Mouse (Mus musculus) forebrain, embryonic 13.5 days (tissue): ENCODE measurements around the gene Mgll. TPM values are rescaled to one million over a fixed set of nuclear protein-coding genes. Genes with fewer than 3 reads are reported as not detected.

ENCODE experiments used
- ATAC-seq: fragments of 200-750 bp; cut with Nextera tagmentation; 2 replicates; pipeline ENCODE4 v1.8.0; 2017
- H3K27ac ChIP-seq: fragments of 300-500 bp; sonication (generic); 2 replicates; pipeline ENCODE4 v1.5.1; 2015; ENCODE audit warnings: inconsistent platforms, mild to moderate bottlenecking, moderate library complexity
- H3K27me3 ChIP-seq: fragments of 300-500 bp; sonication (generic); 2 replicates; pipeline ENCODE4 v1.6.1; 2015; ENCODE audit warnings: mild to moderate bottlenecking, inconsistent platforms
- H3K36me3 ChIP-seq: fragments of 300-500 bp; sonication (generic); 2 replicates; pipeline ENCODE4 v1.6.1; 2015; ENCODE audit warnings: mild to moderate bottlenecking, inconsistent platforms; ENCODE audit not compliant: poor library complexity, severe bottlenecking
- H3K4me1 ChIP-seq: fragments of 300-500 bp; sonication (generic); 2 replicates; pipeline ENCODE4 v1.6.1; 2015; ENCODE audit warnings: inconsistent platforms
- H3K4me2 ChIP-seq: fragments of 300-500 bp; sonication (generic); 2 replicates; pipeline ENCODE4 v1.6.1; 2015; ENCODE audit warnings: inconsistent platforms, mild to moderate bottlenecking, moderate library complexity
- H3K4me3 ChIP-seq: fragments of 300-500 bp; sonication (generic); 2 replicates; pipeline ENCODE4 v1.5.1; 2015; ENCODE audit warnings: mild to moderate bottlenecking, inconsistent platforms
- H3K9ac ChIP-seq: fragments of 300-500 bp; sonication (generic); 2 replicates; pipeline ENCODE4 v1.6.1; 2015; ENCODE audit warnings: mild to moderate bottlenecking, inconsistent platforms
- H3K9me3 ChIP-seq: fragments of 300-500 bp; sonication (generic); replicated peaks from 2 replicates; pipeline ENCODE4 v1.6.1; 2016; ENCODE audit warnings: inconsistent platforms
- WGBS: fragments of 180-500 bp; shearing (Covaris S2); methylation state at CpG from one replicate; pipeline ENCODE4 v1.1.7; 2015; 5-methylcytosine and 5-hydroxymethylcytosine counted together
- polyA plus RNA-seq: library from polyadenylated mRNA; unstranded; fragments of >200 nt; fragmentation: Nextera tagmentation; extraction: Ambion mirVana; gene quantifications from 2 replicates; pipeline ENCODE4 v1.2.1, GENCODE M21; 2015

Mgll gene
- polyA plus RNA-seq, 1 experiment from 2014 or later: 11.2 TPM

DNA sequence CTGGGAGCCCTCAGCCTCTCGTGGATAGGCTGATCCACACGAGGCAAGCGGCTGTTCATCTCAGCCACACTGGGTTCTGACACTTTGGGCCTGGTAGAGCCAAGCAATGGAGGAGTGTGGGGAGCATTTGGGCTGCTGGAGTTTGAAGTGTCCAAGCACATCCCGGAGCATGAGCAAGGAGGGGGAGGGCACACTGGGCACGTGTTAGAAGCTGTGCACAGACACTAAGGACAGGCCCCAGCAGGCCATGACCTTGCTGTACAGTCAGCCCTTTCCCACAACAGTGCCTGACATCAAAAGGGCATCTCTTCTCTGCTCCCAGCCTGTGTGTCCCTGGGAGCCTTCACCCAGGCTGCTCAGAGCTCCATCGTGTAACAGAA is 13.3 kb downstream of the Mgll start:
- H3K4me3 ChIP-seq: no peak overlapping the region
- H3K9me3 ChIP-seq: no peaks in the 10 kb centered on the region
- no peak overlapping the region for H3K9ac ChIP-seq
- H3K4me2 ChIP-seq: no peak overlapping the region
- H3K27me3 ChIP-seq: no peaks in the 10 kb centered on the region
- H3K27ac ChIP-seq: no peak overlapping the region
- no peak for ATAC-seq
- no peaks in the 10 kb centered on the region for H3K4me1 ChIP-seq
- H3K36me3 ChIP-seq: no peaks in the 10 kb centered on the region
- 86% methylated on average over 6 of the region's 6 CpGs for WGBS

DNA sequence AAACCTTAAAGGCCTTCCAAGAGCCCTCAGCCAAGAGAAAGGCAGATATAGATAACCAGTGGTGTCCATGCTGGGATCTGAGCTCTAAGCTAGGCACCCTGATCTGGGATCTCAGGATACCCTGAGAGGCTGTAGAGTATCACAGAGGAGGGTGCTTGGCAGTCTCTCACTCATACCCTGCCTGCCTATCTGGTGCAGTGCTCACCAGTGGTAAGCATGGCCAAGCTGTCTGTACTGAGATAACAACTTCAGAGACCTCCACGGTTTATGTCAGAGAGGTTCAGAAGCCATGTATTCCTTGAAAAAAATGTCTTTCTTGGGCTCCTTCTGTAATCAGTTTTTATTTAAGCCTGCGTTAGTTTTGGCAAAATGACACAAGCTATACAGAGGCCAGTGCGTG is 16.8 kb downstream of the Mgll start:
- H3K4me1 ChIP-seq: peaks cover 13% of the 10 kb centered on the region
- no peak for ATAC-seq
- no peak overlapping the region for H3K4me3 ChIP-seq
- no peaks in the 10 kb centered on the region for H3K27me3 ChIP-seq
- H3K36me3 ChIP-seq: no peaks in the 10 kb centered on the region
- no peak overlapping the region for H3K4me2 ChIP-seq
- H3K9me3 ChIP-seq: no peaks in the 10 kb centered on the region
- H3K27ac ChIP-seq: no peak overlapping the region
- WGBS: 93% methylated on average over 3 of the region's 3 CpGs
- no peak overlapping the region for H3K9ac ChIP-seq

DNA sequence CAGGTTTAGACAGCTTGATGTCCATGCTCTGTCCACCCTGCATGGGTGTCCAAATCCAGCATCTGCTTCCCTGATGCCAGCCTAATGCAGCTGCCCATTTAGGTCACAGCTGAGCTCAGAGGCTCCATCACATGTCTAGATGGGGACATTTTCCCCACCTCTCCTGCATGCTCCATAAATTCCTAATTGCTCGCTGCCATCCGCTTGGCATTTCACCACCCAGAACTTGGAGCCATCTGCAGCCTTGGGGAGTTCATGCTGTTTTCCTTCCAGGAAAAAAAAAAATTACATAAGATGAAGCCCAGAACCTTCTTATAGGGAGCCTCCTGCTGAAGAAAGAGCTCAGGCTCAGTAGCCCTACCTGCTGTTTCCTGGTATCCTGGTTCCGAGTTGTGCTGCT is 17.6 kb downstream of the Mgll start:
- H3K9ac ChIP-seq: no peak overlapping the region
- 0 out of 2 replicates have a peak, but pooled peaks have one; percentile 19 for ATAC-seq
- no peaks in the 10 kb centered on the region for H3K27me3 ChIP-seq
- no peaks in the 10 kb centered on the region for H3K36me3 ChIP-seq
- no peak overlapping the region for H3K27ac ChIP-seq
- H3K4me3 ChIP-seq: no peak overlapping the region
- no peak overlapping the region for H3K4me2 ChIP-seq
- H3K4me1 ChIP-seq: peaks cover 13% of the 10 kb centered on the region
- no peaks in the 10 kb centered on the region for H3K9me3 ChIP-seq
- WGBS: 87% methylated on average over 3 of the region's 3 CpGs

DNA sequence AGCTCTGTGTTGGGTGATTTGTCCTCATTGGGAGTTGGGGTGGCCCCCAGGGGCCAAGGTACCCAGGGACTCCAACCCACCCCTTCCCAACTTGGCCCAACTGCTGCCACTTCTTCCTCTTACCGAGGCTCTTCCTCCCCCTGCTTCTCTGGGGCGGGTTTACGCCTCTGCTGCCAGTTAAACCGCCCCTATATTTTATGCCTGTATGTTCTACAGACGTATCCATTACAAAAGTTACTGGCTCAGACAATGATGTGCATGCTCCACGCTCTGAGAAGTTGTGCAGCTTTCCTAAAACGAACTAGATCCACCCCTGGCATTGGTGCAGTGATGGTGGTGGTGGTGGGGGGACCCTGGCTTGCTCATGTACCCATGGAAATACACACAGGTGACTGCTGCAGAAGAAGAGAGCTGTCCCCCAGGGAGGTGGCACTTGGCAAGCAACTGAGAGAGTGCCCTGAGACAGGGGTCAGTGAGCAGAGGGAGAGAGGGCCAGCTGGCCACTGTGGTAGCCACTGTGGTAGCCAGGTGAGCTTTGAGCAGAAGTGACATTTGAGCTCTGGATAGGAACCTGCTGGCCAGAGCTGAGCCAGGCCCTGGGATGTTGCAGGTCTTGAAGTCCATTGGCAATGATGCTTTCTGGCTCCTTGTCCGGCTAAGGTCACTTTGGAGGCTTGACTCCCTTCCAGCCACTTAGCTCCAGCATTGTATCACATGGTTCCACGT is 18.2 kb downstream of the Mgll start:
- Histone ChIP-seq H3K36me3 (no peaks in the 10 kb centered on the region), H3K4me3 (no peak overlapping the region), H3K4me1 (peaks cover 13% of the 10 kb centered on the region), H3K9ac (no peak overlapping the region), H3K9me3 (no peaks in the 10 kb centered on the region), H3K27ac (no peak overlapping the region; the same call in 1 of the 2 replicates), H3K4me2 (no peak overlapping the region), H3K27me3 (no peaks in the 10 kb centered on the region)
- WGBS: 78% methylated on average over 9 of the region's 9 CpGs
- ATAC-seq: no peak

DNA sequence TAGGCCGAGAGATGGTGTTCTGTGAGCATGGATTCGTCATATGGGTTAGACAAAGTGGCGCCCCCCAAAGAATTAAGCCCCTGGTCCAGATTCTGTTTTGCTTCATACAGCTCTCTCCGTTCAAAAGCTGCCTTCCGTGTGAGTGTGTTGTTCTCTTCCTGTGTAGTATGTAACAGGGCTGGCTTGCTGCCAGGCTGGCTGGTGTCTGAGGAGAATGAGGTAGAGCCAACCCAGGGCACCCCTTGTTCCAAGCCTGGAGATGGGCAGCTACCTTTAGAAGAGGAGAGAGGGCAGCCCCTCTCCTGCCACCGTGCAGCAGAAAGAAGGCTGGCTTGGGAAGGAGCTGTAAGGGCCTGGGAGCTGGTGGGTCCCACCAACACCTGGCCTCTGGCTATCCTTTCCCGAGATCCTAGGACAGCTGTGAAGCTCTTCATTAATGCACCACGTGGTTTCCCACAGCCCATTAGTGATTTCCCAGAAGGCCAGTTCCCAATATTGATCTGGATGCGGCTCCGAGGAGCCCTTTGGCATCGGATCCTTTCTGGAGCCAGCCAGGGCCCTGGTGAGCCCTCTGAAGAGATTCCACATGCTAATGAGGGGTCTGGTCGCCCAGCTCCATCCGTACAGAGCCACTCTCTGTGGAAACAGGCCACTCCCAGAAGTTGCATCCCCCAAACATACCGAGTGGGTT is 19.5 kb downstream of the Mgll start:
- Histone ChIP-seq H3K4me1 (peaks cover 13% of the 10 kb centered on the region), H3K27me3 (no peaks in the 10 kb centered on the region), H3K9me3 (no peaks in the 10 kb centered on the region), H3K36me3 (no peaks in the 10 kb centered on the region), H3K27ac (peak overlapping the region; percentile 14), H3K4me2 (no peak overlapping the region), H3K4me3 (no peak overlapping the region), H3K9ac (no peak overlapping the region)
- WGBS: 64% methylated on average over 14 of the region's 14 CpGs
- no peak; the same call in 1 of the 2 replicates for ATAC-seq

DNA sequence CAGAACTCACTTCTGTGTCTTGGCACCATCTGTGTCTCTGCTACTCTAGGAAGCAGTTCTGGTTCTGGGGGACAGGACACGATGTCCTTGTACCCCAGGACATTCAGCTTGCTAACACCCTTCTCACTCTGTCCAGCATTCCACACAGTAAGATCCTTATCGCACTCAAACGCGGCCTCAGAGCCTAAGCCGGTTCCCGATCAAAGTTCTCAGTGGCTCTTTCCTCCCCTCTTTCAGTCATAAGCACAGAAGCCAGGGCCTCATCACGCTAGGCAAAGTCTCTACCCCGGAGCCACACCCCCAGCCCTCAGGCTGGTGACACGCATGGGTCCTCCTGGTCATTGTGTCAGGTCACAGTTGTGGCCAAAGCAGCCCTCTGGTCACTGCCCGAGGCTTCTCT is 20.8 kb downstream of the Mgll start:
- no peaks in the 10 kb centered on the region for H3K36me3 ChIP-seq
- H3K27me3 ChIP-seq: no peaks in the 10 kb centered on the region
- no peak overlapping the region for H3K4me2 ChIP-seq
- no peak overlapping the region for H3K27ac ChIP-seq
- no peaks in the 10 kb centered on the region for H3K9me3 ChIP-seq
- WGBS: 87% methylated on average over 10 of the region's 10 CpGs
- no peak overlapping the region for H3K4me3 ChIP-seq
- peaks cover 13% of the 10 kb centered on the region for H3K4me1 ChIP-seq
- no peak overlapping the region for H3K9ac ChIP-seq
- ATAC-seq: no peak

DNA sequence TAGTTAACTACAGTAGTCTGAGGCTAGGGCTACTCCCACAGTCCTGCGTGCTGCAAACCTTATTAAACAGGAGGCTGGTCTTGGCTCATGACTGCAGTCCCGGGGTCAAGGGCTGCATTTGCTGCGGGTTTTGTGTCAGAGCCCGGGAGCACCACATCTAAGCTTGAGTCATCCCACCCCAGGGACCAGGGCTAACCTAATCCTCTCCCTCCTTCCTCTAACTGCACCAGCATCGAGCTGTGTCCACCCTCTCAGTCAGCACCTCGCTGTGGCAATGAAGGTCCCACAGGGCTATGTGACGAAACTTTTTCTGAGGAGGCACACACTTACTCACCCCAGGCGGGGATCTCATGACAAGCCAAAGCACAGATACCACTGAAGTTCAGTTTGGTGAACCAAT is 22.1 kb downstream of the Mgll start:
- no peak for ATAC-seq
- Histone ChIP-seq H3K4me1 (peaks cover 13% of the 10 kb centered on the region), H3K27ac (no peak overlapping the region), H3K4me2 (no peak overlapping the region), H3K9me3 (no peaks in the 10 kb centered on the region), H3K9ac (no peak overlapping the region), H3K4me3 (no peak overlapping the region), H3K36me3 (no peaks in the 10 kb centered on the region), H3K27me3 (no peaks in the 10 kb centered on the region)
- WGBS: 88% methylated on average over 8 of the region's 8 CpGs

DNA sequence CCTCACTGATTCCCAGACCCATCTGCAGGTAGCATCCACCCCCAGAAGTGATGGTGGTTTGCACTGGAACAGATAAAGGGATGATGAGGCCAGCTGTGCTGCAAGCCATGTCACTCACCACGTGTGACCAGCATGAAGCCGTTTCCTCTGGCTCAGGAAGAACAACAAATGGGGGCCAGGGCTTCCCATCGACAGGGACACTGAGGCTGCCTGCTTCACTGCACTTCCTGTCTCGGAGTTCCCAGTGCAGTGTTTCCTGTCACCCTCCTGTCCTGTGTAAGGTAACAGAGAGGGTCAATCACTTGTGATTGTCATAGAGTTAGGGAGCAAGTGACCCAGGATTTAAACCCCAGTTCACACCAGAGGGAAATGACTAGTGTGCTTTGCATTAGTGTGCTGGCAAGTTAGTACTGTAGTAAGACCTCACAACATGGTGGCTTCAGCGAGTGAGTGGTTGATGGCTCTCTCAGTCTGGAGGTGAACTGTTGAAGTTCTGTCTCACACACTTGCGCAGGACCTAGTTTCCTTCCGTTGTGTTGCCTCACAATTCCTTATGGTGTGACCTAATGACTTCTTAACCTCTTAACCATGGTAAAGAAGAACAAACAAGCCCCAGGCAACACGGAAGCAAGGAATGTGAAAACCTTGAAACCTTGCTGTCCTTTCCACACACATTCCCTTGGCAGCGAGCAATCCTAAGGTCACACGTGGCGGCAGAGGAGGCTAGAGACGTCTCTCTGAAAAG is 23.3 kb downstream of the Mgll start:
- H3K27me3 ChIP-seq: no peaks in the 10 kb centered on the region
- no peak for ATAC-seq
- no peak overlapping the region for H3K27ac ChIP-seq
- H3K9me3 ChIP-seq: no peaks in the 10 kb centered on the region
- H3K4me1 ChIP-seq: peaks cover 18% of the 10 kb centered on the region
- no peak overlapping the region for H3K9ac ChIP-seq
- 89% methylated on average over 12 of the region's 12 CpGs for WGBS
- H3K4me2 ChIP-seq: no peak overlapping the region
- H3K36me3 ChIP-seq: no peaks in the 10 kb centered on the region
- no peak overlapping the region for H3K4me3 ChIP-seq

DNA sequence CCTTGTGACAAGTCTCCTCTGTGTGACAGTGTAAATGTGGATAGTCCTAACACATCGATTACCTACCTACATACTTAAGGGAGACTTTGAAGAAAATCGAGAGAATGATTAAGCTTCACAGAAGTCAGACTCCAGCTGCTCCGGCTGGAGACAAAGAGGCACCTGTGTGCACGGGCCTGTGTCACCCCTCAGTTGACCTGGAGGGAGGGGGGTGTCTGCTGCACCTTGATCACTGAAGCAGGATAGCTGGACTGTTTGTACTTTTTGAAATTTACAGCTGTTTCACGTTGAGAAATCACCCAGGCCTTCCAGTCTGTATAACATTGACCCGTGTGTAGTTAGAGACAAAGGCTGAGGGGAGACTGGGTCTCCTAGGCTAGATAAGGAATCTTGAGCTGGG is 26.7 kb downstream of the Mgll start:
- Histone ChIP-seq H3K9me3 (no peaks in the 10 kb centered on the region), H3K27me3 (no peaks in the 10 kb centered on the region), H3K4me1 (peaks cover 17% of the 10 kb centered on the region), H3K36me3 (no peaks in the 10 kb centered on the region), H3K9ac (no peak overlapping the region), H3K4me3 (no peak overlapping the region), H3K27ac (no peak overlapping the region), H3K4me2 (no peak overlapping the region)
- 72% methylated on average over 6 of the region's 6 CpGs for WGBS
- ATAC-seq: no peak

DNA sequence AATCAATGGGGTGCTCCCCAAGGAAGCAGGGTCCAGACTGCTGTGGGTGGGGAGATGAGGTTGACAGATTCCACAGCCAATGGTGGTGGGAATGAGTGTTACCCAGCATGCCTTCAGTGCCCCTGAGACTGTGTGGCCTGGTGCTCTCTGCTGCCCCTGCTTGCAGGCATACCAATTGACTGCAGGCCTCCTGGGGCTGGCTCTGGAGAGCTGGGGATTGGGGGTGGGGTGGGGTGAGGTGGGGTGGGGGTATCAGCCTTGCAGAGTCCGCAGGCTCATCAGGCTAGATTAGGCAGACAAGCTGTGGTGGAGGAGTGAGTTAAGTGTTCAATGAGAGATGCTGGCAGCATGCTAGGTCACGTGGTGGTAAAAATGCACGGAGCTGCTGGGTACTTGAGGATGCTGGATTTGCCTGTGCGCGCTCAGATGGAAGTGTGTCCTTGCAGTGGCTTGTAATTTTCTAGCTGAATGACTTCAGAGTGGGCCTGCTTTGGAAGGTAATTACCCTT is 28.6 kb downstream of the Mgll start:
- Histone ChIP-seq H3K27ac (peak overlapping the region; percentile 35), H3K4me3 (no peak overlapping the region), H3K4me2 (no peak overlapping the region), H3K36me3 (no peaks in the 10 kb centered on the region), H3K9ac (no peak overlapping the region), H3K9me3 (no peaks in the 10 kb centered on the region), H3K27me3 (no peaks in the 10 kb centered on the region), H3K4me1 (peaks cover 17% of the 10 kb centered on the region)
- peak; percentile 89 for ATAC-seq
- WGBS: 18% methylated on average over 5 of the region's 5 CpGs

DNA sequence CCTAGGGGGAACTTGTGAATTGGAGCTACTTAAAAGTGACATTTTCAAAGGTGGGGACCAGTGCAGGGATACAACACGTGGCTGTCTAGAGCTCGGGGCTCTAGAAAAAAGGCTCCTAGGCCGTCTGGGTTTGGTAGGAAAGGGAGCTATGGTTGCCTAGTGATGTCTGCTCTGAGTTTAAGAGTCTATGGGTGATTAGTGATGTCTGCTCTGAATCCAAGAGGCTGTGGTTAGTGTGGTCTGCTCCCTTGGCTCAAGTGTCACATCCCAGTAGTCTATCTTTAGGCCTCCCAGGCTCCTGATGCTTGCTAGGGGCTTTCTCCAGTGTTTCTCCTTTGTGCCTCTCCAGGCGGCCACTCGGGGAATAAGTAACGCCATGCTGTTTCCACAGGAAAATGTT is 29.4 kb downstream of the Mgll start:
- ATAC-seq: no peak
- Histone ChIP-seq H3K4me2 (no peak overlapping the region), H3K4me3 (no peak overlapping the region), H3K27me3 (no peaks in the 10 kb centered on the region), H3K36me3 (no peaks in the 10 kb centered on the region), H3K9ac (no peak overlapping the region), H3K27ac (peak overlapping the region; percentile 35; the same call in 1 of the 2 replicates), H3K9me3 (no peaks in the 10 kb centered on the region), H3K4me1 (peaks cover 17% of the 10 kb centered on the region)
- WGBS: 68% methylated on average over 6 of the region's 6 CpGs

DNA sequence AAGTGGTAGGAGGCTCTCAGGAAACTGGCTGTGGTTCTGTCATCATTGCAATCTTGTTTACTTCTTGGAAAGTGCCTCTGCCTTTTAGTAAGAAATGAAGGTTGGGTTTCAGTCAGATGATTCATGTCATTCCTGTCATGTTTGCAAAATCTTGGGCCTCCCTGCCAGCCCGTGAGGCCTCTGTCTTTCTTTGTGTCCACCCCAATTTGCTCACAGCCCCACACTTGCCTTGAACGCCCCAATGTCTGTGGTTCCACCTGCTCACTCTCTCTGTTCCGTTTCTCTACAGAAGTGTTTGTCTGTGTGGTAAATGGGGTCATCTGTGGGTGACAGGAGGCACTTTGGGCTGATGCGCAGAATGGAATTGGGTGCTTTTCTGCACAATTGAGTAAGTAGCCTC is 32.8 kb downstream of the Mgll start:
- no peak overlapping the region for H3K4me3 ChIP-seq
- H3K27me3 ChIP-seq: no peaks in the 10 kb centered on the region
- no peak overlapping the region for H3K9ac ChIP-seq
- ATAC-seq: no peak
- H3K4me2 ChIP-seq: no peak overlapping the region
- H3K4me1 ChIP-seq: peaks cover 43% of the 10 kb centered on the region
- no peaks in the 10 kb centered on the region for H3K36me3 ChIP-seq
- WGBS: 86% methylated on average over 4 of the region's 4 CpGs
- no peaks in the 10 kb centered on the region for H3K9me3 ChIP-seq
- H3K27ac ChIP-seq: no peak overlapping the region
